Mouse (Mus musculus) intestine, embryonic 14.5 days (tissue): ENCODE data around the gene Olfr56. TPM values are rescaled to one million over a fixed set of nuclear protein-coding genes. Genes with fewer than 3 reads are reported as not detected.
"Not testable (repeated sequence)": the region's sequence is repeated elsewhere in the genome, so short reads cannot be mapped to it uniquely, and the experiment has no call there.

Source experiments
- ATAC-seq: fragments of 200-750 bp; cut with Nextera tagmentation; replicated peaks from 2 replicates; pipeline ENCODE4 v1.8.0; 2017; ENCODE audit warnings: low read depth, moderate number of reproducible peaks, moderate TSS enrichment, moderate library complexity; ENCODE audit not compliant: low FRiP score, low TSS enrichment
- DNase-seq: peaks from one replicate; pipeline ENCODE4 v3.0.0-alpha.2; 2018; ENCODE audit warnings: low spot score
- H3K27ac ChIP-seq: fragments of 300-500 bp; sonication (generic); 2 replicates; pipeline ENCODE4 v1.5.1; 2014; ENCODE audit warnings: low read depth, mild to moderate bottlenecking, control low read depth
- H3K27me3 ChIP-seq: fragments of 300-500 bp; sonication (generic); replicated peaks from 2 replicates; pipeline ENCODE4 v1.6.1; 2014; ENCODE audit warnings: low read length, control low read depth; ENCODE audit not compliant: control insufficient read depth, insufficient read depth
- H3K36me3 ChIP-seq: fragments of 300-500 bp; sonication (generic); 2 replicates; pipeline ENCODE4 v1.6.1; 2014; ENCODE audit warnings: low read length, control low read depth; ENCODE audit not compliant: control insufficient read depth, insufficient read depth
- H3K4me1 ChIP-seq: fragments of 300-500 bp; sonication (generic); replicated peaks from 2 replicates; pipeline ENCODE4 v1.6.1; 2014; ENCODE audit warnings: low read length, control low read depth, mixed read lengths; ENCODE audit not compliant: control insufficient read depth, insufficient read depth
- H3K4me2 ChIP-seq: fragments of 300-500 bp; sonication (generic); 2 replicates; pipeline ENCODE4 v1.6.1; 2014; ENCODE audit warnings: low read length
- H3K4me3 ChIP-seq: fragments of 300-500 bp; sonication (generic); 2 replicates; pipeline ENCODE4 v1.5.1; 2014; ENCODE audit warnings: low read depth, low read length, control low read depth, mixed read lengths
- H3K9ac ChIP-seq: fragments of 300-500 bp; sonication (generic); 2 replicates; pipeline ENCODE4 v1.6.1; 2014; ENCODE audit warnings: mild to moderate bottlenecking, low read length
- H3K9me3 ChIP-seq: fragments of 300-500 bp; sonication (generic); 2 replicates; pipeline ENCODE4 v1.6.1; 2016; ENCODE audit warnings: low read length, control low read depth; ENCODE audit not compliant: control insufficient read depth
- WGBS: fragments of 180-500 bp; shearing (Covaris S2); extraction: QIAGEN DNeasy Blood & Tissue Kit; methylation state at CpG from one replicate; pipeline ENCODE4 v1.1.7; 2014; 5-methylcytosine and 5-hydroxymethylcytosine counted together
- polyA plus RNA-seq: library from polyadenylated mRNA; unstranded; fragments of >200 nt; fragmentation: Nextera tagmentation; extraction: Ambion mirVana; gene quantifications from 2 replicates; pipeline ENCODE4 v1.2.1, GENCODE M21; 2014

The Olfr56 gene
- polyA plus RNA-seq, 1 experiment from 2014 or later, result not detected

GRCm38 (mm10) chr11:48982848-48983247 is 4.2 kb downstream of the Olfr56 start:
- H3K27me3 ChIP-seq, H3K4me2 ChIP-seq, H3K9me3 ChIP-seq, H3K27ac ChIP-seq, H3K4me1 ChIP-seq, H3K36me3 ChIP-seq, H3K9ac ChIP-seq, ATAC-seq, H3K4me3 ChIP-seq, DNase-seq: not testable (repeated sequence)
- no CpG with 5 or more reads among the region's 3 CpGs for WGBS

- not testable (repeated sequence) for H3K27ac ChIP-seq, H3K9me3 ChIP-seq, H3K4me2 ChIP-seq, DNase-seq, H3K27me3 ChIP-seq, H3K36me3 ChIP-seq, ATAC-seq, H3K4me1 ChIP-seq, H3K4me3 ChIP-seq, H3K9ac ChIP-seq
- 80% methylated on average over 2 of the region's 3 CpGs for WGBS
Observed at GRCm38 (mm10) chr11:48988219-48988618, 9.5 kb downstream of the Olfr56 start.

DNA sequence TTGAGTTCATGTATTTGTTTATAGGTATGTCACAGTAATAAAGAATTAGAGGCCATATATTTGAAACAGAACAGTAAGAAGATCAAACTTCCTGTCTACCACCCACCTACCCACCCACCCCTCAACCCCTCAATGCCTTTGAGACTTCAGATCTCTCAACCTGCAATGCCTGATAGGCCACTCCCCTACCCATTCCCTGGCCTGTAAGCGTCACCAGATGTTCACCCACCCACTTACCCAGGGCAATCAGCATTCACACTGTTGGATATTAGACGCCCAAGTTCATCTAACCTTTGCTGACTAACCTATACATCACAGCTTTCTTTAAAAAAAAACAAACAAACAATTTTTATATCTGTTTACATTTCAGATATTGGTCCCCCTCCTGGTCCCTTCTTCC is 11.3 kb downstream of the Olfr56 start:
- not testable (repeated sequence) for H3K36me3 ChIP-seq, H3K9ac ChIP-seq, H3K4me3 ChIP-seq, H3K9me3 ChIP-seq, ATAC-seq, H3K4me1 ChIP-seq, DNase-seq, H3K27ac ChIP-seq, H3K4me2 ChIP-seq, H3K27me3 ChIP-seq
- WGBS, result 59% methylated on average over 1 of the region's 2 CpGs

DNA sequence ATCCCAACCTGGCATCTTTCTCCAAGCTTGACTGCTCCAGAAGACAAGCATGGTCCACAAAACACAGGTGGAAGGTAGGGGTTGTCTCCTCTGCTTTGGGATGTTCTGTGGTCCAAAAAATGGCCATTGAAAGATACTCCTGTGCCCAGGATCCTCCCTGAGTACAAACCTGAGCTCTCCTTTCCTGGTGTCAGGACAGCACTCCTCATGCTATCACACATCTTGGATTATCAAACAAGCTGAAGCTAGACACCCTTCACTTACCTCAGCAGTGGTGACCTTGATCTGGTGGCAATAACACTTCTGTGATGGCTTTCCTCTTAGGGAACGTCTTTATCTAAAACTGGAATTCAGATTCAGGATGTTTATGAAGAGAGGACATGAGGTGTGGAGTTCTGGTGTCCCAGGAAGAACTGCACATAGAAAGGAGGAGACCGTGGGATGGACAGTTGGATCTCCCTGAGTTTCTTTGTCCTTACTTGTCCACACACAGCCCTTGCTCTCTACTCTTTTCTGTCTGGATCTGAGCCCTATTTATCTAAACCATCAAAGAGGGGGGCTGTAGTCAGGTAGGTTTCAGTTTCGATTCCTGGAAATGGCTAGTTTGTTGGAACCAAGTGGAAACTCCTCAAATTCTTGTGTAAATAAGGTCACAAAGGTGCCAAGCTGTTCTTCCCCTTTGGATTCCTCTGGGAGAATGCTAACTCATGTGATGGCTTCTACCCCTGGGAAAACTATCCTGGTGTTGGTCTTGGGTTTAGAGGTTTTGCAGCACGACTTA is 13.2 kb downstream of the Olfr56 start, which contains the start of gene Gm12185:
Gene Gm12185, minus strand, starts transcription at position 487 of the 781 bp plus-strand sequence.
- H3K9me3 ChIP-seq, H3K4me1 ChIP-seq, H3K36me3 ChIP-seq, H3K4me2 ChIP-seq, H3K27me3 ChIP-seq, H3K4me3 ChIP-seq, ATAC-seq, H3K27ac ChIP-seq, DNase-seq, H3K9ac ChIP-seq: not testable (repeated sequence)
- 50% methylated on average over 4 of the region's 4 CpGs for WGBS

- not testable (repeated sequence) for DNase-seq, H3K27ac ChIP-seq, H3K36me3 ChIP-seq, H3K9me3 ChIP-seq, H3K27me3 ChIP-seq, H3K4me3 ChIP-seq, ATAC-seq, H3K4me2 ChIP-seq, H3K4me1 ChIP-seq, H3K9ac ChIP-seq
- 40% methylated on average over 9 of the region's 10 CpGs for WGBS
Observed at GRCm38 (mm10) chr11:48993296-48993695, 14.6 kb downstream of the Olfr56 start.

GRCm38 (mm10) chr11:48994018-48994417 is 15.3 kb downstream of the Olfr56 start, which contains the start of gene Tgtp1:
TSS of gene Tgtp1 (minus strand) at chr11:48994172.
- not testable (repeated sequence) for H3K4me3 ChIP-seq, DNase-seq, H3K4me1 ChIP-seq, H3K9me3 ChIP-seq, H3K4me2 ChIP-seq, ATAC-seq, H3K9ac ChIP-seq, H3K36me3 ChIP-seq, H3K27ac ChIP-seq, H3K27me3 ChIP-seq
- 27% methylated on average over 2 of the region's 2 CpGs for WGBS

GRCm38 (mm10) chr11:49000411-49000810 is 21.7 kb downstream of the Olfr56 start:
- H3K4me1 ChIP-seq, H3K9me3 ChIP-seq, H3K4me2 ChIP-seq, H3K4me3 ChIP-seq, ATAC-seq, H3K27ac ChIP-seq, H3K9ac ChIP-seq, DNase-seq, H3K36me3 ChIP-seq, H3K27me3 ChIP-seq: not testable (repeated sequence)
- WGBS, result 79% methylated on average over 1 of the region's 1 CpGs

DNA sequence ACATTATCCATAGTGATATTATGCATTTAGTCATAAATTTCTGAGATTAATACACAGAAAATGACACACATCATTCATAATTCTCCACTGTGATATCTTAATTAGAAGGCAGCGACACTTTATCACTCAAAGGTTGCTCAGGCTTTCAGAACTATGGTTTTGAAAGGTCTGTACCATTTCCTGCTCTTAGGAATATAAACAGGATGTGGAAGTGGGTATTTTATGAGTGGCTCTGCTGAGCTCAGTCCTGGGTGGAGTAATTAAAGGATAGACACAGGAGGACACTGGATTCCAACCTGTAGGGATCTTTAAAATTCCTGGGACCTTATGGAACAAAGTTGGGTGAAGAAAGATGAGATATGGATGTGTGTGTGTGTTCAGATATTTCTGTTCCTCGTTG is 27.6 kb downstream of the Olfr56 start:
- not testable (repeated sequence) for DNase-seq, H3K9me3 ChIP-seq, H3K36me3 ChIP-seq, H3K4me1 ChIP-seq, H3K27me3 ChIP-seq, H3K27ac ChIP-seq, H3K4me3 ChIP-seq, H3K9ac ChIP-seq, H3K4me2 ChIP-seq, ATAC-seq
- WGBS, result 42% methylated on average over 2 of the region's 2 CpGs

DNA sequence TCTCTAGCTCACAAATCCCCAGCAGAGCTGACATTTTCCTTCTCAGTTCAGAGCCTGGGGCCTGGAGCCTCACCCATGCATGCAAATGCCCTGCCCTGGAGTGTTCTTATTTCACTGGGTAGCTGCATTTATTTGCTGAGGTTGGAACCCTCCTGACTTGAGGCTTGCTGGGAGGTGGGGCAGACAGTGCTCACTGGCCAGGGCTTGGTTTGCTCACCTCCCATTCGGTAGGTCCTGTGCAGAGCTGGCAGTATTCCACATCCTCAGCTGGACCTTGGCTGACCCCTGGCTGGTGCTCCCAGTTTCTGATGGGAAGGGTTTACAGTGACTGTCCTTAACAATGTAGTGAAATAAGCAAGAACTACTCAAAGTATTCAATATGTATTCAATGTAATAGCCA is 28.1 kb downstream of the Olfr56 start:
- H3K4me3 ChIP-seq, H3K27me3 ChIP-seq, H3K4me1 ChIP-seq, DNase-seq, H3K9ac ChIP-seq, H3K4me2 ChIP-seq, H3K36me3 ChIP-seq, H3K27ac ChIP-seq, ATAC-seq, H3K9me3 ChIP-seq: not testable (repeated sequence)
- WGBS, result 0% methylated on average over 1 of the region's 1 CpGs
